In genomic region chr8:120093103-120093502, GRCm38 (mm10) we compare ENCODE assay signal across 15 mouse cellular contexts.
"Had no signal": no experiment of that assay in that cellular context is flagged by ENCODE, and none has a peak within 500 bp of the region (broad histone marks: within the 10 kb centered on the region; RNA-seq: fewer than 3 reads in every experiment).

No protein-coding gene starts in this region.

- H3K27ac ChIP-seq: neural tube, embryonic 15.5 days; stomach, embryonic 15.5 days; stomach, postnatal 0 days had no signal

- H3K9me3 ChIP-seq: neural tube, embryonic 15.5 days; stomach, embryonic 15.5 days had no signal

- H3K9ac ChIP-seq: neural tube, embryonic 15.5 days; stomach, embryonic 15.5 days had no signal

- H3K27me3 ChIP-seq: neural tube, embryonic 15.5 days; stomach, embryonic 15.5 days had no signal

- H3K4me3 ChIP-seq: neural tube, embryonic 15.5 days; stomach, embryonic 15.5 days had no signal

- DNase-seq: retina, postnatal 1 day; right cerebral cortex, adult 18-20 months; right cerebral cortex, postnatal 14 days; right cerebral cortex, postnatal 25 days; right cerebral cortex, postnatal 4 days; spleen, adult 18-20 months; thymus, adult 18-20 months; thymus, adult 2 months; thymus, postnatal 14 days; thymus, postnatal 25 days; thymus, postnatal 36 days; thymus, postnatal 4 days had no signal

- H3K4me2 ChIP-seq: neural tube, embryonic 15.5 days; stomach, embryonic 15.5 days had no signal

- H3K4me1 ChIP-seq: stomach, embryonic 15.5 days had no signal
